31 mouse cellular contexts compared by ENCODE assay signal in the genomic region with DNA sequence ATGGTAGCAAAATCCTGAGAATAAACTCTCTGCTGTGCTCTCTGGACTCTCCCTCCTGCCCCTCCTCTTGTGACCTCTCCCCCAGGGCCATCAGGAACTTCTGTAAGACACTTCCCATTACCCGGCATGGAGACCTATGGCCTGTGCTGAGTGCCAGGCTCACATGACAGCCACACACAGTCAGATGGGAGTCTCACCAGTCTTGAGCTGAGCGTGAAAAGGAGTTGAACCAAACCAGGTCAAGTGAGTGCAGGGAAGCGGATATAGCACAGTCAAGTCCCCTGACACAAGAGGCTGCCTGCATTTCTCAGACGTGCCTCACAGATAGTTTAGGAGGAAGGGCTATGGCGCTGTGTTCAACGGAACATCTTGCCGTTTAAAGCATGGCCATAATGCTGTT.
"Had no signal": no experiment of that assay in that cellular context is flagged by ENCODE, and none has a peak within 500 bp of the region (broad histone marks: within the 10 kb centered on the region; RNA-seq: fewer than 3 reads in every experiment).

No protein-coding gene starts in this region.

- H3K4me1 ChIP-seq: liver, embryonic 12.5 days; liver, embryonic 13.5 days; liver, embryonic 15.5 days; midbrain, embryonic 12.5 days; midbrain, embryonic 15.5 days had no signal

- H3K27ac ChIP-seq: limb, embryonic 10.5 days; limb, embryonic 12.5 days; limb, embryonic 13.5 days; limb, embryonic 15.5 days; liver, embryonic 12.5 days; liver, embryonic 13.5 days; liver, embryonic 14.5 days; liver, embryonic 15.5 days; lung, embryonic 15.5 days; macrophage; midbrain, embryonic 10.5 days; midbrain, embryonic 12.5 days; midbrain, embryonic 13.5 days; midbrain, embryonic 15.5 days had no signal

- H3K4me2 ChIP-seq: limb, embryonic 12.5 days; limb, embryonic 13.5 days; limb, embryonic 15.5 days; liver, embryonic 11.5 days; liver, embryonic 12.5 days; liver, embryonic 13.5 days; liver, embryonic 15.5 days; lung, embryonic 14.5 days; lung, embryonic 15.5 days; midbrain, embryonic 11.5 days; midbrain, embryonic 12.5 days; midbrain, embryonic 13.5 days; midbrain, embryonic 15.5 days had no signal

- H3K36me3 ChIP-seq: limb, embryonic 10.5 days; limb, embryonic 12.5 days; limb, embryonic 13.5 days; limb, embryonic 15.5 days; liver, embryonic 12.5 days; liver, embryonic 13.5 days; liver, embryonic 15.5 days; lung, embryonic 15.5 days; midbrain, embryonic 10.5 days; midbrain, embryonic 12.5 days; midbrain, embryonic 13.5 days; midbrain, embryonic 15.5 days had no signal

- H3K4me3 ChIP-seq: limb, embryonic 10.5 days; limb, embryonic 12.5 days; limb, embryonic 13.5 days; limb, embryonic 15.5 days; liver, embryonic 12.5 days; liver, embryonic 13.5 days; liver, embryonic 15.5 days; lung, embryonic 15.5 days; megakaryocyte, embryonic 14.5 days; midbrain, embryonic 10.5 days; midbrain, embryonic 12.5 days; midbrain, embryonic 13.5 days; midbrain, embryonic 15.5 days; myocyte had no signal

- ATAC-seq: liver, embryonic 12.5 days; liver, postnatal 0 days; lung, postnatal 0 days; midbrain, embryonic 13.5 days; midbrain, embryonic 15.5 days; midbrain, embryonic 16.5 days had no signal

- DNase-seq: left cerebral cortex, postnatal 4 days; liver; liver, embryonic 13.5 days; liver, postnatal 0 days; lung, adult 18-20 months; lung, adult 2 months; lung, embryonic 14.5 days; lung, postnatal 10 days; lung, postnatal 14 days; lung, postnatal 36 days; lung, postnatal 4 days; midbrain, embryonic 14.5 days had no signal

- H3K9ac ChIP-seq: limb, embryonic 12.5 days; limb, embryonic 13.5 days; limb, embryonic 15.5 days; liver, embryonic 12.5 days; liver, embryonic 13.5 days; liver, embryonic 14.5 days; liver, embryonic 15.5 days; liver, postnatal 0 days; lung, embryonic 14.5 days; lung, embryonic 15.5 days; midbrain, embryonic 12.5 days; midbrain, embryonic 13.5 days; midbrain, embryonic 15.5 days had no signal

- H3K27me3 ChIP-seq: limb, embryonic 12.5 days; limb, embryonic 13.5 days; limb, embryonic 15.5 days; lung, embryonic 15.5 days; midbrain, embryonic 13.5 days; midbrain, embryonic 15.5 days had no signal

- H3K9me3 ChIP-seq: limb, embryonic 10.5 days; limb, embryonic 12.5 days; limb, embryonic 13.5 days; limb, embryonic 15.5 days; liver, embryonic 12.5 days; liver, embryonic 13.5 days; liver, embryonic 15.5 days; lung, embryonic 15.5 days; megakaryocyte, embryonic 14.5 days; midbrain, embryonic 10.5 days; midbrain, embryonic 12.5 days; midbrain, embryonic 13.5 days; midbrain, embryonic 15.5 days had no signal
